Comparison of ENCODE assay signal across 12 mouse cellular contexts in genomic region chr10:19141481-19141880, GRCm38 (mm10).
"Had no signal": no experiment of that assay in that cellular context is flagged by ENCODE, and none has a peak within 500 bp of the region (broad histone marks: within the 10 kb centered on the region; RNA-seq: fewer than 3 reads in every experiment).

No protein-coding gene starts in this region.

- DNase-seq: left cerebral cortex, postnatal 4 days; liver; liver, embryonic 13.5 days; liver, postnatal 0 days; lung, adult 18-20 months; lung, adult 2 months; lung, embryonic 14.5 days; lung, postnatal 10 days; lung, postnatal 14 days; lung, postnatal 36 days; lung, postnatal 4 days; midbrain, embryonic 14.5 days had no signal
